Mouse (Mus musculus) midbrain, embryonic 16.5 days (tissue): ENCODE results near the gene Tcf3. TPM values are rescaled to one million over a fixed set of nuclear protein-coding genes. Genes with fewer than 3 reads are reported as not detected.

Experiments
- ATAC-seq: fragments of 200-750 bp; cut with Nextera tagmentation; 2 replicates; pipeline ENCODE4 v1.8.0; 2017; ENCODE audit warnings: moderate TSS enrichment
- H3K27ac ChIP-seq: fragments of 300-500 bp; sonication (generic); 2 replicates; pipeline ENCODE4 v1.5.1; 2014; ENCODE audit warnings: mild to moderate bottlenecking, low read length, mixed read lengths
- H3K27me3 ChIP-seq: fragments of 300-500 bp; sonication (generic); 2 replicates; pipeline ENCODE4 v1.6.1; 2014; ENCODE audit warnings: low read depth, low read length, mixed read lengths; ENCODE audit not compliant: control insufficient read depth, insufficient read depth
- H3K36me3 ChIP-seq: fragments of 300-500 bp; sonication (generic); 2 replicates; pipeline ENCODE4 v1.6.1; 2014; ENCODE audit warnings: mild to moderate bottlenecking, low read length, moderate library complexity, mixed read lengths; ENCODE audit not compliant: control insufficient read depth, insufficient read depth
- H3K4me1 ChIP-seq: fragments of 300-500 bp; sonication (generic); 2 replicates; pipeline ENCODE4 v1.6.1; 2014; ENCODE audit warnings: mild to moderate bottlenecking, low read length, mixed read lengths; ENCODE audit not compliant: control insufficient read depth, insufficient read depth
- H3K4me2 ChIP-seq: fragments of 300-500 bp; sonication (generic); 2 replicates; pipeline ENCODE4 v1.6.1; 2014; ENCODE audit warnings: mild to moderate bottlenecking, low read length, mixed read lengths
- H3K4me3 ChIP-seq: fragments of 300-500 bp; sonication (generic); 2 replicates; pipeline ENCODE4 v1.5.1; 2014; ENCODE audit warnings: low read depth, mild to moderate bottlenecking, low read length, moderate library complexity, mixed read lengths
- H3K9ac ChIP-seq: fragments of 300-500 bp; sonication (generic); 2 replicates; pipeline ENCODE4 v1.6.1; 2014; ENCODE audit warnings: low read depth, low read length, mixed read lengths
- H3K9me3 ChIP-seq: fragments of 300-500 bp; sonication (generic); replicated peaks from 2 replicates; pipeline ENCODE4 v1.6.1; 2014; ENCODE audit warnings: mild to moderate bottlenecking, low read length, mixed read lengths; ENCODE audit not compliant: control insufficient read depth, poor library complexity, severe bottlenecking
- WGBS: fragments of 180-500 bp; shearing (Covaris S2); extraction: QIAGEN DNeasy Blood & Tissue Kit; methylation state at CpG from one replicate; pipeline ENCODE4 v1.1.7; 2014; 5-methylcytosine and 5-hydroxymethylcytosine counted together
- microRNA-seq: library from miRNA; unstranded; fragments of <30 nt; microRNA quantifications from one replicate; pipeline ENCODE4, GENCODE M21; 2017
- polyA plus RNA-seq: library from polyadenylated mRNA; unstranded; fragments of >200 nt; fragmentation: Nextera tagmentation; extraction: Ambion mirVana; gene quantifications from 2 replicates; pipeline ENCODE4 v1.2.1, GENCODE M21; 2015

The Tcf3 gene
- polyA plus RNA-seq, 1 experiment from 2014 or later, result 30.2 TPM

DNA sequence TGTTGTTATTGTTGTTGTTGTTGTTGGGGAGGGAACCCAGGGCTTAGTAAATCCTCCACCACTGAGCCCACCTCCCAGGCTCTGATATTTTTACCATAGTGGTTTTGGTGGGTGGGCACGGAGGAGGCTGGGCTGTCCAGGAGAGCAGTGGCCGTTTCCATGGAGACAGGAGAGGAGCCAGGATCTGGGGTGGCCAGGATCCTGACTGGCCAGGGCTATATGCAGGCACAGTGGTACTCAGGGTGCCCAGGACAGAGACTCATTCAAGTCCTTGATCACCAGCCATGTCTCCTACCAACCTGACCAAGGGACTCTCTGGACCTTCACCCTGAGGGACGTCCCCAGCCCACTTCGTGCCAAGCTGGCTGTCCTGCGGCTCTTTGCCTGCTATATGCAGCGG lies 69.7 kb downstream of the Tcf3 start:
- Histone ChIP-seq H3K4me1 (peaks cover 2% of the 10 kb centered on the region; the same call in 1 of the 2 replicates), H3K4me3 (no peak overlapping the region), H3K36me3 (no peaks in the 10 kb centered on the region), H3K27ac (no peak overlapping the region), H3K9ac (no peak overlapping the region), H3K27me3 (peaks cover under 1% of the 10 kb centered on the region), H3K9me3 (no peaks in the 10 kb centered on the region), H3K4me2 (no peak overlapping the region)
- WGBS, result 25% methylated on average over 6 of the region's 6 CpGs
- ATAC-seq, result peak; percentile 53; the same call in 1 of the 2 replicates

Small RNA genes within 50 kb of the gene (microRNA-seq; reads per million reads assigned to microRNA genes)
- not detected for gene Gm22721

Other genes with a start within 250 kb of the Tcf3 start
- 47.8 and 51.1 TPM in 2 replicates for gene Mum1, start 207.2 kb downstream of the Tcf3 start, polyA plus RNA-seq
- 263 and 302 TPM in 2 replicates for gene Ndufs7, start 184.5 kb downstream of the Tcf3 start, polyA plus RNA-seq
- 15.8 and 19.5 TPM in 2 replicates for gene Gamt, start 172.6 kb downstream of the Tcf3 start, polyA plus RNA-seq
- gene Dazap1, start 172.2 kb downstream of the Tcf3 start, polyA plus RNA-seq, result 43.7 and 51.9 TPM in 2 replicates
- 465 and 476 TPM in 2 replicates for gene Rps15, start 141.2 kb downstream of the Tcf3 start, polyA plus RNA-seq
- gene Apc2, start 137.7 kb downstream of the Tcf3 start, polyA plus RNA-seq, result 172 and 205 TPM in 2 replicates
- gene 2310011J03Rik, start 113.1 kb downstream of the Tcf3 start, polyA plus RNA-seq, result 21.9 and 26.7 TPM in 2 replicates
- gene Pcsk4, start 104.1 kb downstream of the Tcf3 start, polyA plus RNA-seq, result 5.6 and 6.5 TPM in 2 replicates
- gene Reep6, start 103.7 kb downstream of the Tcf3 start, polyA plus RNA-seq, result 6.0 and 8.6 TPM in 2 replicates
- 0.38 and 0.40 TPM in 2 replicates for gene Adamtsl5, start 85.2 kb downstream of the Tcf3 start, polyA plus RNA-seq
- gene Plk5, start 77.2 kb downstream of the Tcf3 start, polyA plus RNA-seq, result 9.6 and 11.0 TPM in 2 replicates
- gene Mex3d, start 46.0 kb downstream of the Tcf3 start, polyA plus RNA-seq, result 13.6 and 15.0 TPM in 2 replicates
- 174 and 188 TPM in 2 replicates for gene Mbd3, start 34.1 kb downstream of the Tcf3 start, polyA plus RNA-seq
- gene Uqcr11, start 26.8 kb downstream of the Tcf3 start, polyA plus RNA-seq, result 455 and 532 TPM in 2 replicates
- gene Onecut3, start 61.2 kb upstream of the Tcf3 start, polyA plus RNA-seq, result 1.2 and 1.6 TPM in 2 replicates
- 1.1 and 1.4 TPM in 2 replicates for gene Atp8b3, start 105.5 kb upstream of the Tcf3 start, polyA plus RNA-seq
- gene Rexo1, start 127.9 kb upstream of the Tcf3 start, polyA plus RNA-seq, result 26.9 and 27.6 TPM in 2 replicates
- gene Klf16, start 143.7 kb upstream of the Tcf3 start, polyA plus RNA-seq, result 4.9 and 5.5 TPM in 2 replicates
- gene Abhd17a, start 156.7 kb upstream of the Tcf3 start, polyA plus RNA-seq, result 97.0 and 108 TPM in 2 replicates
- gene Scamp4, start 169.2 kb upstream of the Tcf3 start, polyA plus RNA-seq, result 61.2 and 64.3 TPM in 2 replicates
- gene Adat3, start 169.2 kb upstream of the Tcf3 start, polyA plus RNA-seq, result 4.5 and 6.2 TPM in 2 replicates
- 3.0 and 4.0 TPM in 2 replicates for gene Gm49322, start 172.4 kb upstream of the Tcf3 start, polyA plus RNA-seq
- 79.9 and 96.8 TPM in 2 replicates for gene Csnk1g2, start 189.2 kb upstream of the Tcf3 start, polyA plus RNA-seq
- 71.8 and 73.5 TPM in 2 replicates for gene Btbd2, start 223.4 kb upstream of the Tcf3 start, polyA plus RNA-seq
- gene Mknk2, start 244.5 kb upstream of the Tcf3 start, polyA plus RNA-seq, result 43.7 and 49.1 TPM in 2 replicates